Mouse (Mus musculus) T-cell, adult 2 months (primary cell): ENCODE results near the gene Ywhaq.

ENCODE experiments used
- DNase-seq: peaks from one replicate; pipeline ENCODE4 v3.0.0; 2022; ENCODE audit warnings: low spot score

Ywhaq gene

GRCm38 (mm10) chr12:21417100-21418070 lies at the start of gene Ywhaq:
Ywhaq (minus strand) TSS chr12:21417637.
- DNase-seq = peak; percentile 89

GRCm38 (mm10) chr12:21463448-21463891 lies 46.0 kb upstream of the Ywhaq start:
- DNase-seq = no peak

GRCm38 (mm10) chr12:21462658-21463057 lies 45.2 kb upstream of the Ywhaq start:
- DNase-seq = no peak

- DNase-seq = peak; percentile 32
Observed at GRCm38 (mm10) chr12:21459681-21460080, 42.2 kb upstream of the Ywhaq start.

- DNase-seq = no peak
Observed at GRCm38 (mm10) chr12:21456021-21456420, 38.6 kb upstream of the Ywhaq start.

GRCm38 (mm10) chr12:21451752-21452151 lies 34.3 kb upstream of the Ywhaq start:
- peak; percentile 11 for DNase-seq

- peak; percentile 79 for DNase-seq
Observed at GRCm38 (mm10) chr12:21451351-21451750, 33.9 kb upstream of the Ywhaq start.

GRCm38 (mm10) chr12:21443783-21444182 lies 26.3 kb upstream of the Ywhaq start:
- no peak for DNase-seq

GRCm38 (mm10) chr12:21441870-21442269 lies 24.4 kb upstream of the Ywhaq start:
- DNase-seq = no peak

- no peak for DNase-seq
Observed at GRCm38 (mm10) chr12:21439428-21439827, 22.0 kb upstream of the Ywhaq start.

- no peak for DNase-seq
Observed at GRCm38 (mm10) chr12:21438750-21439394, 21.4 kb upstream of the Ywhaq start.

- no peak for DNase-seq
Observed at GRCm38 (mm10) chr12:21438294-21438693, 20.9 kb upstream of the Ywhaq start.

GRCm38 (mm10) chr12:21431950-21432349 lies 14.5 kb upstream of the Ywhaq start:
- DNase-seq = no peak

- DNase-seq = no peak
Observed at GRCm38 (mm10) chr12:21431039-21431438, 13.6 kb upstream of the Ywhaq start.

GRCm38 (mm10) chr12:21430140-21430539 lies 12.7 kb upstream of the Ywhaq start:
- DNase-seq = no peak

GRCm38 (mm10) chr12:21429021-21429420 lies 11.6 kb upstream of the Ywhaq start:
- DNase-seq = no peak

GRCm38 (mm10) chr12:21426065-21426940 lies 8.9 kb upstream of the Ywhaq start:
- no peak for DNase-seq

GRCm38 (mm10) chr12:21424683-21425082 lies 7.2 kb upstream of the Ywhaq start:
- DNase-seq = no peak

- no peak for DNase-seq
Observed at GRCm38 (mm10) chr12:21418621-21419131, 1.2 kb upstream of the Ywhaq start.

GRCm38 (mm10) chr12:21418083-21418482 lies 646 bp upstream of the Ywhaq start:
- DNase-seq = no peak

- no peak for DNase-seq
Observed at GRCm38 (mm10) chr12:21416506-21416905, 931 bp downstream of the Ywhaq start.

GRCm38 (mm10) chr12:21410620-21411019 lies 6.8 kb downstream of the Ywhaq start:
- DNase-seq = no peak
